Mouse (Mus musculus): ENCODE measurements at regions not wholly inside any gene's neighbourhood (a gene's known extent, or its start where the extent isn't known, plus 50 kb on each side); places are given as distances from the start of the nearest gene placed in this dataset.

- Histone ChIP-seq H3K27me3 (ENCODE audit: insufficient read depth, low read length) (no peaks in the 10 kb centered on the region), H3K4me1 (replicated peaks; ENCODE audit: low read depth, low read length) (no peaks in the 10 kb centered on the region), H3K4me3 (replicated peaks; ENCODE audit: low read length) (no peak overlapping the region), H3K9me3 (ENCODE audit: low read length) (no peaks in the 10 kb centered on the region), H3K36me3 (ENCODE audit: insufficient read depth, low read length) (no peaks in the 10 kb centered on the region)
- TF ChIP-seq NANOG (IDR thresholded peaks at IDR 0.05; ENCODE audit: borderline replicate concordance, low read length) (no peak), POU5F1 (IDR thresholded peaks at IDR 0.05; ENCODE audit: borderline replicate concordance, low read length) (no peak), CTCF (conservative IDR thresholded peaks at IDR 0.05; ENCODE audit: low read length) (no peak)
Observed at GRCm38 (mm10) chr5:7539812-7540645, 195.5 kb upstream of the Zfp804b start.

- H3K27me3 ChIP-seq (ENCODE audit: insufficient read depth, low read length) = no peaks in the 10 kb centered on the region
- H3K9me3 ChIP-seq (ENCODE audit: low read length) = no peaks in the 10 kb centered on the region
- no peak overlapping the region for H3K4me3 ChIP-seq (replicated peaks; ENCODE audit: low read length)
- no peaks in the 10 kb centered on the region for H3K36me3 ChIP-seq (ENCODE audit: insufficient read depth, low read length)
- no peaks in the 10 kb centered on the region for H3K4me1 ChIP-seq (replicated peaks; ENCODE audit: low read depth, low read length)
- TF ChIP-seq NANOG (IDR thresholded peaks at IDR 0.05; ENCODE audit: borderline replicate concordance, low read length) (no peak), POU5F1 (IDR thresholded peaks at IDR 0.05; ENCODE audit: borderline replicate concordance, low read length) (no peak), CTCF (conservative IDR thresholded peaks at IDR 0.05; ENCODE audit: low read length) (no peak)
Observed at GRCm38 (mm10) chr5:7540646-7541038, 196.1 kb upstream of the Zfp804b start.

GRCm38 (mm10) chr5:7543857-7544256 is 199.3 kb upstream of the Zfp804b start:
- no peak for TF ChIP-seq POU5F1 (IDR thresholded peaks at IDR 0.05; ENCODE audit: borderline replicate concordance, low read length)
- no peak for TF ChIP-seq NANOG (IDR thresholded peaks at IDR 0.05; ENCODE audit: borderline replicate concordance, low read length)
- no peak for TF ChIP-seq CTCF (conservative IDR thresholded peaks at IDR 0.05; ENCODE audit: low read length)
- no peaks in the 10 kb centered on the region for H3K27me3 ChIP-seq (ENCODE audit: insufficient read depth, low read length)
- no peaks in the 10 kb centered on the region for H3K4me1 ChIP-seq (replicated peaks; ENCODE audit: low read depth, low read length)
- no peaks in the 10 kb centered on the region for H3K36me3 ChIP-seq (ENCODE audit: insufficient read depth, low read length)
- H3K4me3 ChIP-seq (replicated peaks; ENCODE audit: low read length) = no peak overlapping the region
- no peaks in the 10 kb centered on the region for H3K9me3 ChIP-seq (ENCODE audit: low read length)

- Histone ChIP-seq H3K4me1 (replicated peaks; ENCODE audit: low read depth, low read length) (no peaks in the 10 kb centered on the region), H3K36me3 (ENCODE audit: insufficient read depth, low read length) (no peaks in the 10 kb centered on the region), H3K27me3 (ENCODE audit: insufficient read depth, low read length) (no peaks in the 10 kb centered on the region), H3K4me3 (replicated peaks; ENCODE audit: low read length) (no peak overlapping the region), H3K9me3 (ENCODE audit: low read length) (peaks cover under 1% of the 10 kb centered on the region; the same call in 1 of the 2 replicates)
- TF ChIP-seq POU5F1 (IDR thresholded peaks at IDR 0.05; ENCODE audit: borderline replicate concordance, low read length) = no peak
- no peak for TF ChIP-seq NANOG (IDR thresholded peaks at IDR 0.05; ENCODE audit: borderline replicate concordance, low read length)
- no peak for TF ChIP-seq CTCF (conservative IDR thresholded peaks at IDR 0.05; ENCODE audit: low read length)
Observed at GRCm38 (mm10) chr5:7580413-7580812, 235.9 kb upstream of the Zfp804b start.

- H3K4me3 ChIP-seq (replicated peaks; ENCODE audit: low read length) = no peak overlapping the region
- no peak for TF ChIP-seq NANOG (IDR thresholded peaks at IDR 0.05; ENCODE audit: borderline replicate concordance, low read length)
- no peak for TF ChIP-seq POU5F1 (IDR thresholded peaks at IDR 0.05; ENCODE audit: borderline replicate concordance, low read length)
- TF ChIP-seq CTCF (conservative IDR thresholded peaks at IDR 0.05; ENCODE audit: low read length) = no peak
- no peaks in the 10 kb centered on the region for H3K4me1 ChIP-seq (replicated peaks; ENCODE audit: low read depth, low read length)
- no peaks in the 10 kb centered on the region for H3K36me3 ChIP-seq (ENCODE audit: insufficient read depth, low read length)
- H3K27me3 ChIP-seq (ENCODE audit: insufficient read depth, low read length) = no peaks in the 10 kb centered on the region
- peaks cover 7% of the 10 kb centered on the region; the same call in 1 of the 2 replicates for H3K9me3 ChIP-seq (ENCODE audit: low read length)
Observed at GRCm38 (mm10) chr5:7586547-7586946, 242.0 kb upstream of the Zfp804b start.

- H3K27me3 ChIP-seq (ENCODE audit: insufficient read depth, low read length) = no peaks in the 10 kb centered on the region
- H3K9me3 ChIP-seq (ENCODE audit: low read length) = no peaks in the 10 kb centered on the region
- no peak for TF ChIP-seq CTCF (conservative IDR thresholded peaks at IDR 0.05; ENCODE audit: low read length)
- TF ChIP-seq NANOG (IDR thresholded peaks at IDR 0.05; ENCODE audit: borderline replicate concordance, low read length) = no peak
- TF ChIP-seq POU5F1 (IDR thresholded peaks at IDR 0.05; ENCODE audit: borderline replicate concordance, low read length) = no peak
- no peaks in the 10 kb centered on the region for H3K4me1 ChIP-seq (replicated peaks; ENCODE audit: low read depth, low read length)
- no peak overlapping the region for H3K4me3 ChIP-seq (replicated peaks; ENCODE audit: low read length)
- H3K36me3 ChIP-seq (ENCODE audit: insufficient read depth, low read length) = no peaks in the 10 kb centered on the region
Observed at GRCm38 (mm10) chr5:7600418-7600817, 255.9 kb upstream of the Zfp804b start.

- Histone ChIP-seq H3K36me3 (ENCODE audit: insufficient read depth, low read length) (no peaks in the 10 kb centered on the region), H3K27me3 (ENCODE audit: insufficient read depth, low read length) (no peaks in the 10 kb centered on the region), H3K4me3 (replicated peaks; ENCODE audit: low read length) (no peak overlapping the region), H3K9me3 (ENCODE audit: low read length) (no peaks in the 10 kb centered on the region), H3K4me1 (replicated peaks; ENCODE audit: low read depth, low read length) (no peaks in the 10 kb centered on the region)
- TF ChIP-seq CTCF (conservative IDR thresholded peaks at IDR 0.05; ENCODE audit: low read length) (no peak), NANOG (IDR thresholded peaks at IDR 0.05; ENCODE audit: borderline replicate concordance, low read length) (no peak), POU5F1 (IDR thresholded peaks at IDR 0.05; ENCODE audit: borderline replicate concordance, low read length) (no peak)
Observed at GRCm38 (mm10) chr5:7607517-7607916, 263.0 kb upstream of the Zfp804b start.

GRCm38 (mm10) chr5:7607924-7608323 is 263.4 kb upstream of the Zfp804b start:
- no peaks in the 10 kb centered on the region for H3K4me1 ChIP-seq (replicated peaks; ENCODE audit: low read depth, low read length)
- no peak overlapping the region for H3K4me3 ChIP-seq (replicated peaks; ENCODE audit: low read length)
- TF ChIP-seq NANOG (IDR thresholded peaks at IDR 0.05; ENCODE audit: borderline replicate concordance, low read length) = no peak
- no peaks in the 10 kb centered on the region for H3K9me3 ChIP-seq (ENCODE audit: low read length)
- no peaks in the 10 kb centered on the region for H3K36me3 ChIP-seq (ENCODE audit: insufficient read depth, low read length)
- no peaks in the 10 kb centered on the region for H3K27me3 ChIP-seq (ENCODE audit: insufficient read depth, low read length)

GRCm38 (mm10) chr5:7655280-7655679 is 305.0 kb upstream of the Steap4 start:
- no peaks in the 10 kb centered on the region for H3K4me1 ChIP-seq (replicated peaks; ENCODE audit: low read depth, low read length)
- no peak overlapping the region for H3K4me3 ChIP-seq (replicated peaks; ENCODE audit: low read length)
- no peak for TF ChIP-seq NANOG (IDR thresholded peaks at IDR 0.05; ENCODE audit: borderline replicate concordance, low read length)
- TF ChIP-seq CTCF (conservative IDR thresholded peaks at IDR 0.05; ENCODE audit: low read length) = no peak
- no peak for TF ChIP-seq POU5F1 (IDR thresholded peaks at IDR 0.05; ENCODE audit: borderline replicate concordance, low read length)
- H3K27me3 ChIP-seq (ENCODE audit: insufficient read depth, low read length) = no peaks in the 10 kb centered on the region
- H3K36me3 ChIP-seq (ENCODE audit: insufficient read depth, low read length) = no peaks in the 10 kb centered on the region
- no peaks in the 10 kb centered on the region for H3K9me3 ChIP-seq (ENCODE audit: low read length)

All from E14TG2a.4 (cell line).